Mouse (Mus musculus) adrenal gland, postnatal 36 days (tissue): ENCODE results near the gene Gm20708. TPM values are rescaled to one million over a fixed set of nuclear protein-coding genes. Genes with fewer than 3 reads are reported as not detected.
"Not testable (repeated sequence)": the region's sequence is repeated elsewhere in the genome, so short reads cannot be mapped to it uniquely, and the experiment has no call there.

Experiments
- DNase-seq, 2 experiments: peaks; one replicate each; pipeline ENCODE4 v3.0.0; 2021; ENCODE audit warnings: mixed read lengths in 1 of 2
- total RNA-seq, 2 experiments: library from RNA; stranded (reverse); gene quantifications; 2 replicates each; pipeline ENCODE4 v1.2.3; 2021

The Gm20708 gene
- total RNA-seq, 2 experiments from 2014 or later: 0.50 to 0.63 TPM

GRCm38 (mm10) chr11:117833509-117833908 is 24.0 kb downstream of the Gm20708 start:
- DNase-seq: not testable (repeated sequence)

GRCm38 (mm10) chr11:117834086-117834485 is 24.6 kb downstream of the Gm20708 start:
- no peak for DNase-seq

- peak in 1 of 2 experiments; percentile 59 for DNase-seq
These were observed 26.8 kb downstream of the Gm20708 start for GRCm38 (mm10) chr11:117836306-117836705.

GRCm38 (mm10) chr11:117838572-117838971 is 29.1 kb downstream of the Gm20708 start:
- no peak for DNase-seq

GRCm38 (mm10) chr11:117839021-117839420 is 29.6 kb downstream of the Gm20708 start:
- DNase-seq: no peak

GRCm38 (mm10) chr11:117840910-117841309 is 31.4 kb downstream of the Gm20708 start:
- DNase-seq: peak; percentile 44 to 53

GRCm38 (mm10) chr11:117843434-117843833 is 34.0 kb downstream of the Gm20708 start:
- no peak for DNase-seq

- DNase-seq: no peak
These were observed 35.5 kb downstream of the Gm20708 start for GRCm38 (mm10) chr11:117844997-117845396.

GRCm38 (mm10) chr11:117845651-117846050 is 36.2 kb downstream of the Gm20708 start:
- DNase-seq: no peak

GRCm38 (mm10) chr11:117846640-117847039 is 37.2 kb downstream of the Gm20708 start:
- no peak for DNase-seq

- DNase-seq: no peak
These were observed 38.2 kb downstream of the Gm20708 start for GRCm38 (mm10) chr11:117847593-117848215.

- DNase-seq: peak in 1 of 2 experiments; percentile 54
These were observed 39.0 kb downstream of the Gm20708 start for GRCm38 (mm10) chr11:117848271-117848984.

- peak; percentile 96 to 98 for DNase-seq
These were observed 39.7 kb downstream of the Gm20708 start, which contains the start of gene Birc5 for GRCm38 (mm10) chr11:117848985-117849671. Gene Birc5, plus strand, starts transcription at chr11:117849251.

GRCm38 (mm10) chr11:117852875-117853274 is 43.4 kb downstream of the Gm20708 start:
- DNase-seq: no peak

GRCm38 (mm10) chr11:117854241-117854640 is 44.8 kb downstream of the Gm20708 start:
- no peak for DNase-seq

- no peak for DNase-seq
These were observed 45.9 kb downstream of the Gm20708 start for GRCm38 (mm10) chr11:117855360-117855759.

- no peak for DNase-seq
These were observed 46.5 kb downstream of the Gm20708 start for GRCm38 (mm10) chr11:117855975-117856374.

- no peak for DNase-seq
These were observed 48.0 kb downstream of the Gm20708 start for GRCm38 (mm10) chr11:117857462-117857861.

GRCm38 (mm10) chr11:117858392-117858791 is 48.9 kb downstream of the Gm20708 start:
- no peak for DNase-seq

- no peak for DNase-seq
These were observed 51.1 kb downstream of the Gm20708 start, which contains the start of gene Tmem235 for GRCm38 (mm10) chr11:117860601-117861000. Gene Tmem235, plus strand, starts transcription at chr11:117860752.

GRCm38 (mm10) chr11:117863174-117863856 is 53.8 kb downstream of the Gm20708 start:
- no peak for DNase-seq

GRCm38 (mm10) chr11:117864805-117865204 is 55.3 kb downstream of the Gm20708 start:
- DNase-seq: no peak
